Mouse (Mus musculus): ENCODE results near the gene Gstm1. TPM values are rescaled to one million over a fixed set of nuclear protein-coding genes. Genes with fewer than 3 reads are reported as not detected.
"Not testable (repeated sequence)": the region's sequence is repeated elsewhere in the genome, so short reads cannot be mapped to it uniquely, and the experiment has no call there.

Gene Gstm1
- polyA plus RNA-seq, 1 experiment from 2014 or later = 92.7 TPM

DNA sequence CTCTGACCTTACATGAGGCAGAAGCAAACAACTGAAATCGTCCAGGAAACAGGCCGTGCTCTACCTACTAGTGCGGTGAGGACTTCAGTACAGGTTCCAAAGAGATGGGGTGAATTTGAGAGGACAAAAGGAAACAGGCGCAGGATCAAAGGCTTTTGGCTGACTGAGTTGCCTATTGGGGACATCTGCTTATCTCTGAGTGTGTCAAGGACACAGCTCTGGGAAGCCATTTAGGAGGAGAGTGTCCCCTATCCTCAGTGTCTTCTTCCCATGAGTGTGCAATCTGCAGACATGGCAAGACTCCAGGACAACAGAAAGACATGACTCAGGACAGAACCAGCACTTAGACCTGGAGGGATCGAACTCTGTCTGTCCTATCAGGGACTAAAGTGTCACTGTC lies 33.3 kb downstream of the Gstm1 start:
- TF ChIP-seq CTCF (IDR thresholded peaks at IDR 0.05; ENCODE audit: low read depth) = no peak
- ATAC-seq = no peak
- WGBS = 68% methylated on average over 5 of the region's 5 CpGs
- Histone ChIP-seq H3K4me2 (replicated peaks; ENCODE audit: low read depth) (no peak overlapping the region), H3K4me1 (replicated peaks; ENCODE audit: control insufficient read depth, insufficient read depth, low read length) (no peaks in the 10 kb centered on the region; the same call in 1 of the 2 replicates), H3K9ac (ENCODE audit: low read depth, low read length) (no peak overlapping the region), H3K4me3 (ENCODE audit: low read depth, low read length) (no peak overlapping the region), H3K36me3 (ENCODE audit: control insufficient read depth, insufficient read depth) (no peaks in the 10 kb centered on the region), H3K27ac (ENCODE audit: low read depth, low read length) (no peak overlapping the region), H3K9me3 (ENCODE audit: control insufficient read depth) (no peaks in the 10 kb centered on the region), H3K27me3 (replicated peaks; ENCODE audit: control insufficient read depth, insufficient read depth, low read length) (no peaks in the 10 kb centered on the region)

DNA sequence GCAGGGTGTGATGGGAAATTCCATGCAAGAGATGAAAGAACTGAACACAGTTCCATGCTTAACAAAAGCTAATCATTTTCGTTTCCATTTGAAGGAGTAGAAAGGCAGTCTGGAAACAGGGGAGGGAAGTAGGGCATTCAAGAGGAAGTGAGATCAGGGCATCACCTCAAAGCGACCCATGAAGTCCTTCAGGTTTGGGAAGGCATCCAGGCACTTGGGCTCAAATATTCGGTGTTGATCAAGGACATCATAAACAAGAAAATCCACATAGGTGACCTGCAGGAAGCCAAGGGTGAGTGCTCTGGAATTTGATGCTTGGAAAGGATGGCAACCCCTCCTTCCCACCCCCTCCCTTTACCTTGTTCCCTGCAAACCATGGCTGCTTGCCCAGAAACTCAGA lies 34.0 kb downstream of the Gstm1 start:
- H3K9me3 ChIP-seq (ENCODE audit: control insufficient read depth) = no peaks in the 10 kb centered on the region
- no peak overlapping the region for H3K4me2 ChIP-seq (replicated peaks; ENCODE audit: low read depth)
- H3K27ac ChIP-seq (ENCODE audit: low read depth, low read length) = no peak overlapping the region
- no peak overlapping the region for H3K4me3 ChIP-seq (ENCODE audit: low read depth, low read length)
- H3K4me1 ChIP-seq (replicated peaks; ENCODE audit: control insufficient read depth, insufficient read depth, low read length) = no peaks in the 10 kb centered on the region; the same call in 1 of the 2 replicates
- no peak overlapping the region for H3K9ac ChIP-seq (ENCODE audit: low read depth, low read length)
- no peak for ATAC-seq
- no peaks in the 10 kb centered on the region for H3K27me3 ChIP-seq (replicated peaks; ENCODE audit: control insufficient read depth, insufficient read depth, low read length)
- 61% methylated on average over 3 of the region's 3 CpGs for WGBS
- TF ChIP-seq CTCF (IDR thresholded peaks at IDR 0.05; ENCODE audit: low read depth) = no peak
- H3K36me3 ChIP-seq (ENCODE audit: control insufficient read depth, insufficient read depth) = no peaks in the 10 kb centered on the region

DNA sequence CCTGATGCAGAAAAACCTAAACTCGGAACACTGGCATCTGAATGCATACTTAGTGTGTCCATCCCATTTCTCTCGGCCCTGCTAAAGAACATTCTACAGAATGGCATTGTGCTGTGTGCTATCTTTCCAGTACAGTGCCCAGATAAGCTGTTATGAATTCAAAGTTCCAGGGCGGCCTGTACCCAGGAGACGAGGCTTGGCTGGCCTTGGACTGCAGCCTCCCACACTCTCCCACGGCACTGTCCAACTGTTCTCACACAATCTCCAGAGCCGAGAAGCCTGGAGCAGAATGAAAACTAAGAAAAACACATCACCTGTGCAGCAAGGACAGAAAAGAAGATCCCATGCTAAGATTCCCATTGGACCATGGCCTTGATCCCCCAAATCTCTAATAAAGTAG lies 35.0 kb downstream of the Gstm1 start:
- Histone ChIP-seq H3K9ac (ENCODE audit: low read depth, low read length) (no peak overlapping the region), H3K9me3 (ENCODE audit: control insufficient read depth) (no peaks in the 10 kb centered on the region), H3K36me3 (ENCODE audit: control insufficient read depth, insufficient read depth) (no peaks in the 10 kb centered on the region), H3K4me3 (ENCODE audit: low read depth, low read length) (no peak overlapping the region), H3K27me3 (replicated peaks; ENCODE audit: control insufficient read depth, insufficient read depth, low read length) (no peaks in the 10 kb centered on the region), H3K27ac (ENCODE audit: low read depth, low read length) (no peak overlapping the region), H3K4me1 (replicated peaks; ENCODE audit: control insufficient read depth, insufficient read depth, low read length) (no peaks in the 10 kb centered on the region; the same call in 1 of the 2 replicates), H3K4me2 (replicated peaks; ENCODE audit: low read depth) (no peak overlapping the region)
- 58% methylated on average over 6 of the region's 6 CpGs for WGBS
- no peak for ATAC-seq
- TF ChIP-seq CTCF (IDR thresholded peaks at IDR 0.05; ENCODE audit: low read depth) = no peak

DNA sequence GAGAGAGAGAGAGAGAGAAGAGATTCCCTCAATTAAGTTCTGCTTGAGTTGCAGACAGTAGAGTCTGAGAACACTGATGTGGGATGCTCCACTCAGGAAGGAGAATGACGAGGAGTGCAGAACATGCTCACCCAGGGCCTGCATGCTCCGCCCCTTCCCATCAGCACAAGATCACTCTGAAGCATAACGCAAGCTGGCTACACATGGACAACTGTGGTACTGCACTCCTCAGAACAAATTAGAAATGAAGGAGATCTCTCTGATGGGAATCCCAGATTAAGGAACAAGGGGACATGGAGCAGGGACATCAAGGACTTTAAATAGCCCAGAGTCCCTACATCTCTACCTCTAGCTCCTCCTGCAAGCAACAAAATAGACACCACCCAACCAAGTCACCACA lies 36.5 kb downstream of the Gstm1 start:
- Histone ChIP-seq H3K4me3 (ENCODE audit: low read depth, low read length) (no peak overlapping the region), H3K4me1 (replicated peaks; ENCODE audit: control insufficient read depth, insufficient read depth, low read length) (no peaks in the 10 kb centered on the region; the same call in 1 of the 2 replicates), H3K27ac (ENCODE audit: low read depth, low read length) (no peak overlapping the region), H3K36me3 (ENCODE audit: control insufficient read depth, insufficient read depth) (no peaks in the 10 kb centered on the region), H3K27me3 (replicated peaks; ENCODE audit: control insufficient read depth, insufficient read depth, low read length) (no peaks in the 10 kb centered on the region), H3K9me3 (ENCODE audit: control insufficient read depth) (no peaks in the 10 kb centered on the region), H3K4me2 (replicated peaks; ENCODE audit: low read depth) (no peak overlapping the region), H3K9ac (ENCODE audit: low read depth, low read length) (no peak overlapping the region)
- 66% methylated on average over 3 of the region's 3 CpGs for WGBS
- no peak for ATAC-seq
- peak; percentile 31 for TF ChIP-seq CTCF (IDR thresholded peaks at IDR 0.05; ENCODE audit: low read depth)

DNA sequence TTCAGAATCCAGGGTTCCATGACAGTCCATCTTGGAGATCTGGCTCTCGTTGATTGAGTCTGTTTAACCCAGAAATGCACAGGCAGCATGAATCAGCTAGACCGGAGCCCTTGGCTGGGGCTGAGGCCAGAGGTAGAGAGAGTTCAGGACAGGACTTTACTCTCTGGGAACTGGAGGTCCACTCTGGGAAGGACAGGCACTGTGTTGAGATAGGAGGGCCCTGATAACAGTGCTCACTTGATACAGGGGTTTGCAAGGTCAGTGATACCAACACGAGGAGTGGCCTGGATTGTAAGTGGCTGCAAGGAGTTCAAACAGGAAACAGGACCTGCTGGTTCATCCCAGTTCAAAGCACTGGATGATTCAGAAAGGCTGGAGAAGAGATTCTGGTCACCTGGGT lies 40.1 kb downstream of the Gstm1 start:
- peak overlapping the region; percentile 62; the same call in 1 of the 2 replicates for H3K27ac ChIP-seq (ENCODE audit: low read depth, low read length)
- H3K27me3 ChIP-seq (replicated peaks; ENCODE audit: control insufficient read depth, insufficient read depth, low read length) = no peaks in the 10 kb centered on the region
- no peaks in the 10 kb centered on the region for H3K4me1 ChIP-seq (replicated peaks; ENCODE audit: control insufficient read depth, insufficient read depth, low read length)

DNA sequence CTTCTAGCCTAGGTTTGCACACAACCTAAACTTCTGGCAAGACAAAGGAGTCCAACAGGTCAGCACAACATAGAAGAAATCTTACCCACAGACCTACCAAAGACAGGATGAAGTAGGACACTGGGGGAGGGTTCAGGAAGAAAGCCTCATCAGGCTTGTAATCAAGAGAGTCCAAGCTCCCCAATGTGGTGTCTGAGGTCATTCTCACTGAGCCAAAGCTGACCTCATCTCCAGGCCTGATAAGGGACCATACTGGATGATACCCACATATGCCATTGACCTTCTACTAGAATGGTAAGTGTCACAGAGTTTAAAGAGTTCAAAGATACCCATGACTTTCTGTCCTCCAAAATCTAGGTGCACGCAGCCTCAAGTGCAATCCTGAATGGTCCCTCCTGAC lies 43.5 kb downstream of the Gstm1 start:
- no peak for TF ChIP-seq CTCF (IDR thresholded peaks at IDR 0.05; ENCODE audit: low read depth)
- no peaks in the 10 kb centered on the region for H3K36me3 ChIP-seq (ENCODE audit: control insufficient read depth, insufficient read depth)
- H3K4me1 ChIP-seq (replicated peaks; ENCODE audit: control insufficient read depth, insufficient read depth, low read length) = no peaks in the 10 kb centered on the region
- H3K9ac ChIP-seq (ENCODE audit: low read depth, low read length) = no peak overlapping the region
- 100% methylated on average over 1 of the region's 1 CpGs for WGBS
- H3K4me2 ChIP-seq (replicated peaks; ENCODE audit: low read depth) = no peak overlapping the region
- H3K27me3 ChIP-seq (replicated peaks; ENCODE audit: control insufficient read depth, insufficient read depth, low read length) = no peaks in the 10 kb centered on the region
- H3K27ac ChIP-seq (ENCODE audit: low read depth, low read length) = no peak overlapping the region
- ATAC-seq = no peak
- no peaks in the 10 kb centered on the region for H3K9me3 ChIP-seq (ENCODE audit: control insufficient read depth)
- H3K4me3 ChIP-seq (ENCODE audit: low read depth, low read length) = no peak overlapping the region

More for the DNA sequence above, 40.1 kb downstream of the Gstm1 start:
- no peak overlapping the region for H3K9ac ChIP-seq (ENCODE audit: low read depth, low read length)
- no peak overlapping the region for H3K4me2 ChIP-seq (replicated peaks; ENCODE audit: low read depth)
- ATAC-seq = peak; percentile 95
- no peak overlapping the region for H3K4me3 ChIP-seq (ENCODE audit: low read depth, low read length)
- TF ChIP-seq CTCF (IDR thresholded peaks at IDR 0.05; ENCODE audit: low read depth) = no peak
- H3K9me3 ChIP-seq (ENCODE audit: control insufficient read depth) = no peaks in the 10 kb centered on the region
- H3K36me3 ChIP-seq (ENCODE audit: control insufficient read depth, insufficient read depth) = no peaks in the 10 kb centered on the region
- 31% methylated on average over 3 of the region's 3 CpGs for WGBS

DNA sequence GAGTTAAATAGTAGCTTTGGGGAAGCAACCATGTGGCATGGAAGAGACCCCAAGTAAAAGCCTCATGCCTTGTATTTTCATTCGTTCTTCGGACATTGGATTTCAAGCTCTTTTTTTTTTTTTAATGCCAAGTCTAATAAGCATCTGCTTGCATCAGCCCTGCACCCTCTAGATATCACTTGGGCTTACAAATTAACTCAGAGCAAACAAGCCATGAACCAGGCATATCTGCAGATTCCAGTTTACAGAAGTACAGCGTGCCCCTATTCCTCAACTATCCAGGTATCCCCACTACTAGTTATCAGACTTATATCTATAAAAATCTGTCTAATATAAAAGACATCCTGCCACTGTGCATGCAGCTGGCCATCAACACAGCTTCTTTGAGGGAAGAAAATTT lies 45.7 kb downstream of the Gstm1 start:
- ATAC-seq = no peak
- Histone ChIP-seq H3K9ac (ENCODE audit: low read depth, low read length) (no peak overlapping the region), H3K4me2 (replicated peaks; ENCODE audit: low read depth) (no peak overlapping the region), H3K4me1 (replicated peaks; ENCODE audit: control insufficient read depth, insufficient read depth, low read length) (no peaks in the 10 kb centered on the region), H3K27ac (ENCODE audit: low read depth, low read length) (no peak overlapping the region), H3K36me3 (ENCODE audit: control insufficient read depth, insufficient read depth) (no peaks in the 10 kb centered on the region), H3K27me3 (replicated peaks; ENCODE audit: control insufficient read depth, insufficient read depth, low read length) (no peaks in the 10 kb centered on the region), H3K9me3 (ENCODE audit: control insufficient read depth) (no peaks in the 10 kb centered on the region), H3K4me3 (ENCODE audit: low read depth, low read length) (no peak overlapping the region)
- TF ChIP-seq CTCF (IDR thresholded peaks at IDR 0.05; ENCODE audit: low read depth) = no peak
- 41% methylated on average over 3 of the region's 3 CpGs for WGBS

DNA sequence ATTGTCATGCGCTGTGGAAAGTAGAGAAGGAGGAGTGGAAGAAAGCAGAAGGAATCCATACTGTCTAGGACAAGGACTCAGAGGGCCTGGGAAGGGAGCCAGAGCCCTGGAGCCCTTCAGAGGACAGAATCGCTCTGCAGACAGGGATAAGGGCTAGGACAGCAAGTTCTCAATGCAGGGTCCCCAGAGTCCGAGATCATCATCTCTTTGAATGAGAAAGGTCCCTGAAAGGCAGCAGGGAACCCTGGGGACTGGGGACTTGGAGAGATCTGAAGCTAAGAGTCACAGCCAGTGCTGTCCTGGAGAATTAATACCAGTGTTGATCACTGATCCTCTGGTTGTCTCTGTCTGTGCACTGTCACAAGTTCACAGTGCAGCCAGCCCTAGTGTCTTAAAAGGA lies 46.7 kb downstream of the Gstm1 start:
- not testable (repeated sequence) for H3K4me2 ChIP-seq (replicated peaks; ENCODE audit: low read depth); ATAC-seq; H3K4me1 ChIP-seq (replicated peaks; ENCODE audit: control insufficient read depth, insufficient read depth, low read length); H3K4me3 ChIP-seq (ENCODE audit: low read depth, low read length); H3K27me3 ChIP-seq (replicated peaks; ENCODE audit: control insufficient read depth, insufficient read depth, low read length); H3K9ac ChIP-seq (ENCODE audit: low read depth, low read length); H3K36me3 ChIP-seq (ENCODE audit: control insufficient read depth, insufficient read depth); H3K27ac ChIP-seq (ENCODE audit: low read depth, low read length); H3K9me3 ChIP-seq (ENCODE audit: control insufficient read depth)
- WGBS = 68% methylated on average over 3 of the region's 3 CpGs

Measured in intestine, postnatal 0 days (tissue).